8 mouse cellular contexts compared by ENCODE assay signal in genomic region chr19:58918597-58918996, GRCm38 (mm10). TPM values are rescaled to one million over a fixed set of nuclear protein-coding genes. Genes with fewer than 3 reads are reported as not detected.
DNase-seq lines count a peak whose midpoint lies in the region; ATAC-seq and TF ChIP-seq lines count a peak whose summit lies in the region.

No protein-coding gene starts in this region.

- peak overlapping the region; percentile 38 for H3K4me3 ChIP-seq in heart, embryonic 12.5 days
- 0 out of 2 replicates have a peak overlapping the region, but pooled peaks have one; percentile 7 for H3K4me3 ChIP-seq in hindbrain, embryonic 13.5 days

- no peak overlapping the region for H3K27ac ChIP-seq in heart, embryonic 12.5 days (ENCODE audit: poor library complexity, severe bottlenecking)
- H3K27ac ChIP-seq in hindbrain, embryonic 13.5 days, result no peak overlapping the region

- H3K9me3 ChIP-seq in heart, embryonic 12.5 days (replicated peaks), result no peaks in the 10 kb centered on the region
- no peaks in the 10 kb centered on the region for H3K9me3 ChIP-seq in hindbrain, embryonic 13.5 days

- in situ Hi-C loops in Patski (cut with MboI; ENCODE audit: low pct_unique_long_range_greater_than_20kb), result loop anchor here (5.0 kb wide), 1 partner anchor 284 kb away; no protein-coding TSS in a partner anchor

- no peak for DNase-seq in heart, postnatal 25 days (ENCODE audit: low spot score)
- DNase-seq in Patski (ENCODE audit: low read depth, low spot score), result no peak
- no peak for DNase-seq in thymus, postnatal 0 days (ENCODE audit: low spot score)
- DNase-seq in gastrocnemius, postnatal 4 days (ENCODE audit: low spot score in 2 of 2), result no peak
- no peak for DNase-seq in thymus, postnatal 4 days

- peak; percentile 57 for TF ChIP-seq CTCF in Patski (IDR thresholded peaks at IDR 0.05)

- H3K36me3 ChIP-seq in heart, embryonic 12.5 days, result no peaks in the 10 kb centered on the region
- H3K36me3 ChIP-seq in hindbrain, embryonic 13.5 days, result no peaks in the 10 kb centered on the region

- no peak for ATAC-seq in heart, embryonic 12.5 days (ENCODE audit: insufficient number of reproducible peaks, low FRiP score)
- peak; percentile 40 for ATAC-seq in Patski
- no peak for ATAC-seq in hindbrain, embryonic 13.5 days (ENCODE audit: low FRiP score)
- peak; percentile 23; the same call in 1 of the 2 replicates for ATAC-seq in megakaryocyte progenitor cell, adult 5-6 weeks (replicated peaks; ENCODE audit: poor library complexity)

- intact Hi-C loops in heart, postnatal 25 days (cut with DNase I), result no loop called here

- no peaks in the 10 kb centered on the region for H3K4me1 ChIP-seq in heart, embryonic 12.5 days (replicated peaks)
- peaks cover 10% of the 10 kb centered on the region; the same call in 1 of the 2 replicates for H3K4me1 ChIP-seq in hindbrain, embryonic 13.5 days (replicated peaks)

- CTCF ChIA-PET in Patski (lab: Charles Lee), result no interaction called here

- peak overlapping the region; percentile 55 for H3K4me2 ChIP-seq in heart, embryonic 12.5 days
- H3K4me2 ChIP-seq in hindbrain, embryonic 13.5 days, result peak overlapping the region; percentile 31; the same call in 1 of the 2 replicates

- POLR2A ChIA-PET in Patski (lab: Charles Lee), result no interaction called here

- H3K27me3 ChIP-seq in heart, embryonic 12.5 days (replicated peaks), result peaks cover 46% of the 10 kb centered on the region
- H3K27me3 ChIP-seq in Patski, result peaks cover 34% of the 10 kb centered on the region
- H3K27me3 ChIP-seq in hindbrain, embryonic 13.5 days, result peaks cover 77% of the 10 kb centered on the region

- H3K9ac ChIP-seq in heart, embryonic 12.5 days, result no peak overlapping the region
- no peak overlapping the region for H3K9ac ChIP-seq in hindbrain, embryonic 13.5 days

- WGBS in heart, embryonic 12.5 days, result 6% methylated on average over 11 of the region's 11 CpGs
- WGBS in hindbrain, embryonic 13.5 days, result 19% methylated on average over 11 of the region's 11 CpGs

RNA-seq across cellular contexts. Expression of gene Eno4, which starts 24.6 kb away (rescaled TPM):
- 0.10 and 0.27 TPM in 2 replicates for polyA plus RNA-seq in heart, embryonic 12.5 days (2016; fragmentation: Nextera tagmentation; extraction: Ambion mirVana)
- not detected for total RNA-seq in heart, postnatal 25 days (2021)
- polyA plus RNA-seq in Patski (2021), result 0.92 TPM
- polyA plus RNA-seq in hindbrain, embryonic 13.5 days (2015; fragmentation: Nextera tagmentation; extraction: Ambion mirVana), result 1.0 and 2.4 TPM in 2 replicates
- total RNA-seq in megakaryocyte progenitor cell, adult 5-6 weeks (2015), result not detected in 2 replicates
- not detected in 2 replicates for total RNA-seq in megakaryocyte progenitor cell, adult 5-6 weeks (2017)
- polyA plus RNA-seq in thymus, postnatal 0 days (2015; fragmentation: Nextera tagmentation; extraction: Ambion mirVana), result 0.12 and 0.24 TPM in 2 replicates
- under 1 TPM in 1 of 2 experiments, not detected in 1; 0.26 TPM for total RNA-seq in gastrocnemius, postnatal 4 days (2021)

RNA-seq across cellular contexts. Expression of gene Hspa12a, which starts 24.9 kb away (rescaled TPM):
- 10.5 and 10.8 TPM in 2 replicates for polyA plus RNA-seq in heart, embryonic 12.5 days (2016; fragmentation: Nextera tagmentation; extraction: Ambion mirVana)
- 10 to 100 TPM; 22.7 to 24.4 TPM for total RNA-seq in heart, postnatal 25 days (2021)
- polyA plus RNA-seq in Patski (2021), result 1.1 TPM
- 49.0 and 52.2 TPM in 2 replicates for polyA plus RNA-seq in hindbrain, embryonic 13.5 days (2015; fragmentation: Nextera tagmentation; extraction: Ambion mirVana)
- 0.39 and 0.64 TPM in 2 replicates for total RNA-seq in megakaryocyte progenitor cell, adult 5-6 weeks (2015)
- not detected in 2 replicates for total RNA-seq in megakaryocyte progenitor cell, adult 5-6 weeks (2017)
- polyA plus RNA-seq in thymus, postnatal 0 days (2015; fragmentation: Nextera tagmentation; extraction: Ambion mirVana), result 0.72 and 0.99 TPM in 2 replicates
- total RNA-seq in gastrocnemius, postnatal 4 days (2021), result 10 to 100 TPM; 19.7 to 22.0 TPM

Comparison
In these comparisons a context has a peak if more than half of its experiments do, and no peak if none do; other contexts are left out.
1. ATAC-seq: peak in Patski (single experiment) and megakaryocyte progenitor cell, adult 5-6 weeks (single experiment); none in heart, embryonic 12.5 days (single experiment) and hindbrain, embryonic 13.5 days (single experiment).